Mouse (Mus musculus): ENCODE measurements at regions not wholly inside any gene's neighbourhood (a gene's known extent, or its start where the extent isn't known, plus 50 kb on each side); places are given as distances from the start of the nearest gene placed in this dataset.

DNA sequence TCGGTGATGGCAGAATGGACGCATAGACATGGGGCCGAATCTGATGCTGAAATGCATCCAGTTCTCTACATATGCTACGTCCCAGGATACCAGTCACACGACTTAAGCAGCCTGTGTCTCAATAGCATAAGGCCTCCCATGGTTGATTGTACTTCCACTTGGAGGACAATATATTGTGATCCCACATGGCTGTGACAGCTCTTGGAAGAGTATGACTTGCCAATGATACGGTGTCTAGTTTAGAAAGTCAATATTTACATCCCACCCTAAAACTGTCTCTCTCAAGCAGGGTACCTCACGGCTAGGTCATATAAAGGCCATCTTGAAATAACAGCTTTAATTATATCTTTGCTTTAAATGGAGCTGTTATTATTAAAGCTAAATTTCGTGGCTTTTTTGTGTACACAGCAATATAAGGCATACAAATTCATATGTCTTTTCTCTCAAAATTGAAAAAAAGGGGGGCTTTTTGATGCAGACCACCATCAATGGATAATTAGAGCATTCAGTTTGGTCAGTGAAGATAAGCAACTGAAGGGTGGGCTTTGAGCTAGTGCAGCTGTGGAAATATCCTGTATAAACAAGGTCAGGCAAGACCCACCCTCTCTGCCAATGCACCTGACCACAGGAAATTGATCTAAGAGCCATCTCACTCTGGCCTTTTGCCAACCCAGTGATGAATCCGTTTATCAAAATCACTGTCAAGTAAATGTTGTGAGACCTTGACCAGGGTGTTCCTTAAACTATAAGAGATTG, 551.9 kb upstream of the Map3k7 start:
- Histone ChIP-seq H3K27ac (ENCODE audit: low read length) (no peak overlapping the region), H3K27me3 (ENCODE audit: control insufficient read depth, insufficient read depth, low read depth, low read length) (no peaks in the 10 kb centered on the region), H3K9ac (ENCODE audit: low read length) (no peak overlapping the region), H3K4me3 (ENCODE audit: low read length) (no peak overlapping the region), H3K9me3 (ENCODE audit: control insufficient read depth, low read length) (no peaks in the 10 kb centered on the region), H3K4me2 (ENCODE audit: low read depth, low read length) (no peak overlapping the region), H3K36me3 (ENCODE audit: control insufficient read depth, insufficient read depth, low read length) (no peaks in the 10 kb centered on the region), H3K4me1 (replicated peaks; ENCODE audit: control insufficient read depth, insufficient read depth, low read length) (peaks cover 5% of the 10 kb centered on the region; the same call in 1 of the 2 replicates)
- peak; percentile 41; the same call in 1 of the 2 replicates for ATAC-seq (ENCODE audit: low read depth)
- WGBS: 43% methylated on average over 9 of the region's 9 CpGs

DNA sequence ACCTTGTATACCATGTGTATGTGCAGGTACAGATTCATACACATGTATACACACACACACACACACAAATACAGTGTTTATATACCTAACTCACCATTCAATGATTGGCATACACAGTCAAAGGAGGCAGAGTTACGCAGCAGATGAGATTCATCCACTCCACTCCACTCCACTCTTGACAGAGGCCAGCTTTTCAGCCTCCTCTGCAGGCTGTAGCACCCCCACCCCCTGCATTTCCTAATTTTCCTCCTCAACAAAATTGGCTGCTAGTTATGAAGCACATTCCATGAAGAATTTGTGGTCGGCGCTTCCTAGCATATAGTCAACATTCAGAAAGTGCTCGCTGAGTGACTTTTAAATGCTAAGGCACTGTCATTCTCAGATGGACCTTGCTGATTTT, 546.7 kb upstream of the Map3k7 start:
- Histone ChIP-seq H3K4me2 (ENCODE audit: low read depth, low read length) (no peak overlapping the region), H3K4me1 (replicated peaks; ENCODE audit: control insufficient read depth, insufficient read depth, low read length) (peaks cover 8% of the 10 kb centered on the region), H3K36me3 (ENCODE audit: control insufficient read depth, insufficient read depth, low read length) (no peaks in the 10 kb centered on the region), H3K9me3 (ENCODE audit: control insufficient read depth, low read length) (no peaks in the 10 kb centered on the region; the same call in 1 of the 2 replicates), H3K27me3 (ENCODE audit: control insufficient read depth, insufficient read depth, low read depth, low read length) (no peaks in the 10 kb centered on the region), H3K9ac (ENCODE audit: low read length) (no peak overlapping the region), H3K27ac (ENCODE audit: low read length) (no peak overlapping the region), H3K4me3 (ENCODE audit: low read length) (no peak overlapping the region)
- 57% methylated on average over 4 of the region's 4 CpGs for WGBS
- ATAC-seq (ENCODE audit: low read depth): peak; percentile 88

DNA sequence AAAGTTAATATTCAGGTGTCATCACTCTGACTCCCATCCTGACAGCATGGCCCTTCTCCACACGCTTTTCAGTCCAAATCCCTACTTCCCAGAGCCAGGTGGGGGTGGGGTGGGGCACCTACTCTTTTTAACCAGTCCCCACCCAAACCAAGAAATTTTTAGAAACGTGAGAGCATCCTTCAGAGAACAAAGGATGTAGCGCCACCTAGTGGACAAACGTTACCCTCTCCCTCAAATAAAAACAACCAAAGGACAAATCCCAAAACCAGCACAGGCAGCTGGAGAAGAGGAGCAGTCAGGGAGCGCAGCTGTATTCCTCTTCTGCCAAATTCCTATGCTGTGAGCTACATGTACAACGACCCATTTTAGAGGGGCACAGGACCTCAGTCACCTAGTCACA, 544.7 kb upstream of the Map3k7 start:
- 8% methylated on average over 6 of the region's 6 CpGs for WGBS
- Histone ChIP-seq H3K9me3 (ENCODE audit: control insufficient read depth, low read length) (no peaks in the 10 kb centered on the region; the same call in 1 of the 2 replicates), H3K4me3 (ENCODE audit: low read length) (no peak overlapping the region), H3K27me3 (ENCODE audit: control insufficient read depth, insufficient read depth, low read depth, low read length) (no peaks in the 10 kb centered on the region), H3K4me2 (ENCODE audit: low read depth, low read length) (no peak overlapping the region), H3K27ac (ENCODE audit: low read length) (no peak overlapping the region), H3K36me3 (ENCODE audit: control insufficient read depth, insufficient read depth, low read length) (no peaks in the 10 kb centered on the region), H3K4me1 (replicated peaks; ENCODE audit: control insufficient read depth, insufficient read depth, low read length) (peaks cover 6% of the 10 kb centered on the region), H3K9ac (ENCODE audit: low read length) (no peak overlapping the region)
- no peak; the same call in none of the 2 replicates for ATAC-seq (ENCODE audit: low read depth)

DNA sequence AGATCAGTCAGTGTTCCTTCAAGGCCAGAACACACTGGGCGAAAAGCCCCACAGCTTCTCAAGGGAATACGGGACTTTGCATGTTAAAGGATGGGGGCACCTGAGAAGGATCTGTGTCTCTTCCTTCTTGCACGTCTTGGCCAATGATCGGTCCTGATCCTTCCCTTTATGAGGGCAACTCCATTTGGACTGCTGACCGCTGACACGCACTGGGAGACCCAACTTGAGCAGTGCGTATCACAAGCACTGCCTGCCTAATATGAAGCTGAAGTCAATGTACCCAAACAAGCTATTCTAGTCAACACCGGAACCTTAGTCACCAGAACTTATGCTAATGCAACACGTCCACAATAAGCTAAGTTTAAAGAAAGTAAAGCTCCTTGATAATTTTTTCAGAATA, 543.7 kb upstream of the Map3k7 start:
- H3K4me1 ChIP-seq (replicated peaks; ENCODE audit: control insufficient read depth, insufficient read depth, low read length): peaks cover 6% of the 10 kb centered on the region
- H3K27me3 ChIP-seq (ENCODE audit: control insufficient read depth, insufficient read depth, low read depth, low read length): no peaks in the 10 kb centered on the region
- no peak overlapping the region for H3K27ac ChIP-seq (ENCODE audit: low read length)
- 85% methylated on average over 9 of the region's 9 CpGs for WGBS
- no peak overlapping the region for H3K4me2 ChIP-seq (ENCODE audit: low read depth, low read length)
- H3K36me3 ChIP-seq (ENCODE audit: control insufficient read depth, insufficient read depth, low read length): no peaks in the 10 kb centered on the region
- no peak for ATAC-seq (ENCODE audit: low read depth)
- H3K9me3 ChIP-seq (ENCODE audit: control insufficient read depth, low read length): no peaks in the 10 kb centered on the region; the same call in 1 of the 2 replicates
- no peak overlapping the region for H3K4me3 ChIP-seq (ENCODE audit: low read length)
- H3K9ac ChIP-seq (ENCODE audit: low read length): no peak overlapping the region

DNA sequence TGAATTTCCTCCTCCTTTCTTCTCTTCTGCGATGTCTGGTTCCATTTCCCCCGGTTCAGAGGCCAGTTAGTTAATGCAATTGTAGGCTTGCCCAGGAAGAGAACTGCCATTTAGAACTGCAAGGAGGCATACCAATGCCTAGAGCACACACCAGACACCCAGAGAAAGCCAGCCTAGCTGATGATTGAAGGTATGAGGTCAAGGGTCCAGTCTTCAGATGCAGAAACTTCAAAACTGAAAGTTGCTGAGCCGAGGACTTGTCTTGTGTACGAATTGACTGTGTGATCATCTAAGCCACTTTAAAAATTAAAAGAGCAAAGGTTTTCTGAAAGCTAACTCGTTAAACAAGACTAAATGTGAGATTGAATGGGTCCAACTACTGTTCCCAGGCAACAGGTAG, 542.5 kb upstream of the Map3k7 start:
- WGBS: 64% methylated on average over 5 of the region's 5 CpGs
- Histone ChIP-seq H3K9ac (ENCODE audit: low read length) (no peak overlapping the region), H3K36me3 (ENCODE audit: control insufficient read depth, insufficient read depth, low read length) (no peaks in the 10 kb centered on the region), H3K4me1 (replicated peaks; ENCODE audit: control insufficient read depth, insufficient read depth, low read length) (peaks cover 6% of the 10 kb centered on the region), H3K4me3 (ENCODE audit: low read length) (no peak overlapping the region), H3K4me2 (ENCODE audit: low read depth, low read length) (no peak overlapping the region), H3K27me3 (ENCODE audit: control insufficient read depth, insufficient read depth, low read depth, low read length) (no peaks in the 10 kb centered on the region), H3K9me3 (ENCODE audit: control insufficient read depth, low read length) (no peaks in the 10 kb centered on the region; the same call in 1 of the 2 replicates), H3K27ac (ENCODE audit: low read length) (no peak overlapping the region)
- ATAC-seq (ENCODE audit: low read depth): no peak

DNA sequence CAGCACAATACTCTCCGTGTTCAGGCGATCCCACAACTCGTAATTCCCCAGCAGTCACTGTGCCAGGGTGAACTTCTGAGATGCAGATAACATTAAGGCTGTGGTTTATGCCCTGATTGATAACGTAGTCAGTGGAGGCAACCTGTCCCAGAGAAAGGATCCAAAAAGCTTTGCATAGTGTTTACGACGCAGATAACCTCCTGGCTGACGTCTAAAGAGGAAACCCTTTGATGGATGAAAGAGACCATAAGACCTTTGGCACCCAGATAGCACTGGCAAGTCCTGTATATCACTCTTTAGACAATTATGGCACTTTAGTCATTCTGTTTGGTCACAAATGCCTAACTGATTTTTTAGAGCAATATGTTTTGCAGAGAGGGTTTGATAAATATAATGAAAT, 538.8 kb upstream of the Map3k7 start:
- Histone ChIP-seq H3K9me3 (ENCODE audit: control insufficient read depth, low read length) (no peaks in the 10 kb centered on the region), H3K36me3 (ENCODE audit: control insufficient read depth, insufficient read depth, low read length) (no peaks in the 10 kb centered on the region), H3K27me3 (ENCODE audit: control insufficient read depth, insufficient read depth, low read depth, low read length) (no peaks in the 10 kb centered on the region), H3K4me1 (replicated peaks; ENCODE audit: control insufficient read depth, insufficient read depth, low read length) (peaks cover 5% of the 10 kb centered on the region), H3K27ac (ENCODE audit: low read length) (no peak overlapping the region), H3K4me2 (ENCODE audit: low read depth, low read length) (no peak overlapping the region), H3K9ac (ENCODE audit: low read length) (no peak overlapping the region), H3K4me3 (ENCODE audit: low read length) (no peak overlapping the region)
- WGBS: 37% methylated on average over 7 of the region's 7 CpGs
- no peak for ATAC-seq (ENCODE audit: low read depth)

DNA sequence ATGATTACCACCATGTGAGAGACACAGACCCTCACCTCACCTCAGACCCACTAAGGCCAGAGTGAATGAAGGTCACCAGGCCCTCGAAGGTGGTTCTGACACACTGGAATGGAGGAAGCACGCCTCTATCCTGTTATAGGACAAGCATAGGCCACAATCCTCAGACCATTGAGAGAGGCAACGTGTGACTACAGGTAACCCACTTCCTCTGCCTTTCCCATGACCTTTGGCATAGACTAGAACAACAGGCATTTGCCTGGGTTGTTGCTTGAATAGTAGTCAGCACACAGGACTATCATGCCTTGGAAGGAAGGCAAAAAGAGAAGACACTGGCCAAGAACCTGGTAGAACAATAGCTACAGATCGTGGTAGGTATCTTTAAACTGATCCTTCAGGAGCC, 538.2 kb upstream of the Map3k7 start:
- no peak for ATAC-seq (ENCODE audit: low read depth)
- WGBS: 62% methylated on average over 4 of the region's 4 CpGs
- H3K9me3 ChIP-seq (ENCODE audit: control insufficient read depth, low read length): no peaks in the 10 kb centered on the region
- H3K9ac ChIP-seq (ENCODE audit: low read length): no peak overlapping the region
- H3K27me3 ChIP-seq (ENCODE audit: control insufficient read depth, insufficient read depth, low read depth, low read length): no peaks in the 10 kb centered on the region
- no peak overlapping the region for H3K27ac ChIP-seq (ENCODE audit: low read length)
- no peak overlapping the region for H3K4me3 ChIP-seq (ENCODE audit: low read length)
- H3K4me1 ChIP-seq (replicated peaks; ENCODE audit: control insufficient read depth, insufficient read depth, low read length): peaks cover 5% of the 10 kb centered on the region
- H3K4me2 ChIP-seq (ENCODE audit: low read depth, low read length): no peak overlapping the region
- H3K36me3 ChIP-seq (ENCODE audit: control insufficient read depth, insufficient read depth, low read length): no peaks in the 10 kb centered on the region

DNA sequence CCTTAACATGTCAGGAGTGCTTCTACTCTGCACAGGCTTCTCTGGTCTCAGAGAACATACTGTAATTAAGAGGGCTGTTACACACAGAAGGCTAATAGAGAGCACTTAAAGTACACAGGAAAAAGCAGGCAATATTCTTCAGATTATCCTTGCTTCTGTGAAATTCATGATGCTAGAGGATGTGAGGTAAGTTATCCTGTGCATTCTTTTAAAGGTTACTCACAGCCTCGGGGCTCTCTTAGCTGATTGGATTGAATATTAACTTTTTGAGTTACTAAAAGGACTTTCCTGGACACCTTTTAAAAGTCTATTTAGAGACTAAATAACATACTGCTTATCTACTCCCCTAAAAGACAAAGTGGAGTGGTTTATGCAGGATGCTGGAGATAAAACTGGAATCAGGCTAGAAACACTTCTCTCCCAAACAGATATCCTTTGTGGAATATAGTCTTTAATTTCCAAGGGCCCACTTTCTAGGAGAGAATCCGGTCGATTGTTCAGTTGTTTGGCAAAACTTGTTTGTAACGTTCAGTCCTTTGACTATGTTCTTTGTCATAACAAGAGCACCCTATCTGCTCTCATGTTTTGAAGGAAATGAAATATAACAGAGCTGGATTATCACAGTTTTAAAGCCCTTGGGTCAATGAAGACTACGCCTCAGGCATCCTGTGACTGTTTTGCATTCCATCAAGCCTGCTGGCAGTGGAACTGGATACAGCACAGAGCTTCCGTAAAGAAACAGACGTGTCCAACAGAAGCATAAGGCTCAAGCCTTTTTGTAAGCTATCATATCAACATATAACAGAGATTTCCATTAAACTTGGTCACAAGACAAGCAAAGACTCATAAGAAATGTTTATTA, 537.5 kb upstream of the Map3k7 start:
- Histone ChIP-seq H3K27ac (ENCODE audit: low read length) (no peak overlapping the region), H3K4me3 (ENCODE audit: low read length) (no peak overlapping the region), H3K4me2 (ENCODE audit: low read depth, low read length) (no peak overlapping the region), H3K9ac (ENCODE audit: low read length) (no peak overlapping the region), H3K27me3 (ENCODE audit: control insufficient read depth, insufficient read depth, low read depth, low read length) (no peaks in the 10 kb centered on the region), H3K36me3 (ENCODE audit: control insufficient read depth, insufficient read depth, low read length) (no peaks in the 10 kb centered on the region), H3K9me3 (ENCODE audit: control insufficient read depth, low read length) (no peaks in the 10 kb centered on the region), H3K4me1 (replicated peaks; ENCODE audit: control insufficient read depth, insufficient read depth, low read length) (peaks cover 5% of the 10 kb centered on the region)
- ATAC-seq (ENCODE audit: low read depth): no peak
- 31% methylated on average over 7 of the region's 7 CpGs for WGBS

DNA sequence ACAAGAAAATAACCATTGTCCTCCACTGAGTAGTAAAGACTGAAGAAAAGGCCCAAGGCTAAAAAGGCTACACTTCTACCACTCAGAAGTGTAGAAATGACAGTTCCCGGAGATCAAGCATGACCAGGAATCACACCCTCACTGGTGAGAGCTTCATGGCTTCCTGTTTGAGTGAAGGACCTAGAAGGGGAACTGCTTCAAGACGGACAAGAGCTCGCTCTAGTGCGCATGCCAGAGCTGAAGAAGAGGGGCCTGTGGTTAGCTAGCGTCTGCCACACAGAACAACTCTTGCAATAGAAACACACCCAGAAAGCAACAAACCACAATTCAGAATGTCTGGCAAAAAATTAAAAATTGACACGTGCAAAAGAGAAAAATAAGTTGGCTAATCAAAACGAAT, 530.0 kb upstream of the Map3k7 start:
- H3K27me3 ChIP-seq (ENCODE audit: control insufficient read depth, insufficient read depth, low read depth, low read length): no peaks in the 10 kb centered on the region
- H3K4me2 ChIP-seq (ENCODE audit: low read depth, low read length): no peak overlapping the region
- H3K4me3 ChIP-seq (ENCODE audit: low read length): no peak overlapping the region
- no peaks in the 10 kb centered on the region for H3K4me1 ChIP-seq (replicated peaks; ENCODE audit: control insufficient read depth, insufficient read depth, low read length)
- 69% methylated on average over 7 of the region's 7 CpGs for WGBS
- H3K9me3 ChIP-seq (ENCODE audit: control insufficient read depth, low read length): no peaks in the 10 kb centered on the region
- no peak overlapping the region for H3K9ac ChIP-seq (ENCODE audit: low read length)
- ATAC-seq (ENCODE audit: low read depth): no peak
- H3K27ac ChIP-seq (ENCODE audit: low read length): no peak overlapping the region
- H3K36me3 ChIP-seq (ENCODE audit: control insufficient read depth, insufficient read depth, low read length): no peaks in the 10 kb centered on the region
